Mouse (Mus musculus) CH12.LX (cell line): ENCODE measurements around the gene Uspl1. TPM values are rescaled to one million over a fixed set of nuclear protein-coding genes. Genes with fewer than 3 reads are reported as not detected.

Source experiments
- DNase-seq: peaks from one replicate; pipeline ENCODE4 v3.0.0-alpha.2; 2013; ENCODE audit errors: extremely low read depth
- H3K27ac ChIP-seq: 2 replicates; pipeline ENCODE4 v1.5.1; 2012; ENCODE audit warnings: low read depth, mild to moderate bottlenecking, control low read depth, moderate library complexity; ENCODE audit not compliant: insufficient read depth
- H3K27me3 ChIP-seq: replicated peaks from 2 replicates; pipeline ENCODE3; 2012; ENCODE audit warnings: inconsistent platforms
- H3K36me3 ChIP-seq, 2 experiments: replicated peaks in 1 of 2; 2 replicates each; pipeline versions ENCODE3 to v1.6.1; 2012; ENCODE audit warnings: inconsistent platforms in 1 of 2, low read length in 1 of 2, mild to moderate bottlenecking in 1 of 2, mixed read lengths in 1 of 2, moderate library complexity in 1 of 2; ENCODE audit not compliant: control insufficient read depth in 1 of 2, insufficient read depth in 1 of 2
- H3K4me1 ChIP-seq, 2 experiments: 2 replicates each; pipeline ENCODE4 v1.6.1; 2012; ENCODE audit warnings: inconsistent platforms in 1 of 2, moderate library complexity in 1 of 2; ENCODE audit not compliant: insufficient read depth in 2 of 2, control insufficient read depth in 1 of 2
- H3K4me2 ChIP-seq: 2 replicates; pipeline ENCODE4 v1.6.1; 2012; ENCODE audit warnings: low read depth, mild to moderate bottlenecking, control low read depth; ENCODE audit not compliant: poor library complexity, insufficient read depth, severe bottlenecking
- H3K4me3 ChIP-seq, 3 experiments: fragments of 150-350 bp in 1 of 3; sonication (generic) in 1 of 3; replicated peaks in 1 of 3; 2 replicates each; pipeline versions ENCODE3 to v1.5.1; 2011 to 2012; ENCODE audit warnings: low read depth in 2 of 3, low read length in 2 of 3, mild to moderate bottlenecking in 2 of 3, moderate library complexity in 2 of 3, control low read depth in 1 of 3, improper control_type of control experiment in 1 of 3, inconsistent platforms in 1 of 3, mixed read lengths in 1 of 3; ENCODE audit not compliant: poor library complexity in 1 of 3
- H3K79me2 ChIP-seq: replicated peaks from 2 replicates; pipeline ENCODE4 v1.6.1; 2012; ENCODE audit warnings: mild to moderate bottlenecking, moderate library complexity; ENCODE audit not compliant: control insufficient read depth, poor library complexity, insufficient read depth, severe bottlenecking; ENCODE audit errors: extremely low read depth
- H3K9ac ChIP-seq: 2 replicates; pipeline ENCODE4 v1.6.1; 2012; ENCODE audit warnings: low read depth, mild to moderate bottlenecking, control low read depth, moderate library complexity; ENCODE audit not compliant: insufficient read depth
- H3K9me3 ChIP-seq: replicated peaks from 2 replicates; pipeline ENCODE3; 2012; ENCODE audit warnings: low read length, inconsistent platforms, mixed read lengths
- CHD2 ChIP-seq: IDR thresholded peaks from 2 replicates; pipeline ENCODE4 v1.6.1; 2011; ENCODE audit warnings: low read length, improper control_type of control experiment
- CTCF ChIP-seq, 2 experiments: IDR thresholded peaks in 1 of 2; conservative IDR thresholded peaks in 1 of 2; 2 replicates each; pipeline ENCODE4 v1.5.1; 2011 to 2012; ENCODE audit warnings: low read depth in 2 of 2, low read length in 2 of 2, improper control_type of control experiment in 1 of 2, inconsistent platforms in 1 of 2, mild to moderate bottlenecking in 1 of 2, moderate library complexity in 1 of 2
- ELF1 ChIP-seq: IDR thresholded peaks from 2 replicates; pipeline ENCODE4 v1.6.1; 2014; ENCODE audit warnings: low read depth, mild to moderate bottlenecking, inconsistent platforms, low read length, improper control_type of control experiment
- EP300 ChIP-seq: IDR thresholded peaks from 2 replicates; pipeline ENCODE4 v1.6.1; 2011; ENCODE audit warnings: low read length, improper control_type of control experiment
- IRF4 ChIP-seq: IDR thresholded peaks from 2 replicates; pipeline ENCODE4 v1.6.1; 2014; ENCODE audit warnings: low read depth, mild to moderate bottlenecking, inconsistent platforms, low read length, improper control_type of control experiment
- KAT2A ChIP-seq: IDR thresholded peaks from 2 replicates; pipeline ENCODE4 v1.6.1; 2012; ENCODE audit warnings: low read length, improper control_type of control experiment, inconsistent platforms; ENCODE audit not compliant: insufficient replicate concordance
- MAZ ChIP-seq: IDR thresholded peaks from 2 replicates; pipeline ENCODE4 v1.6.1; 2012; ENCODE audit warnings: low read depth, mild to moderate bottlenecking, inconsistent platforms, low read length, improper control_type of control experiment, moderate library complexity
- MEF2A ChIP-seq: IDR thresholded peaks from 2 replicates; pipeline ENCODE4 v1.6.1; 2014; ENCODE audit warnings: low read depth, mild to moderate bottlenecking, inconsistent platforms, low read length, improper control_type of control experiment, borderline replicate concordance
- MXI1 ChIP-seq: IDR thresholded peaks from 2 replicates; pipeline ENCODE4 v1.6.1; 2011; ENCODE audit warnings: mild to moderate bottlenecking, low read depth, low read length, improper control_type of control experiment
- NRF1 ChIP-seq: IDR thresholded peaks from 2 replicates; pipeline ENCODE4 v1.6.1; 2014; ENCODE audit warnings: low read depth, mild to moderate bottlenecking, inconsistent platforms, low read length, improper control_type of control experiment, moderate library complexity
- PAX5 ChIP-seq: IDR thresholded peaks from 2 replicates; pipeline ENCODE4 v1.6.1; 2012; ENCODE audit warnings: low read length, inconsistent platforms, mixed read lengths
- RAD21 ChIP-seq: IDR thresholded peaks from 2 replicates; pipeline ENCODE4 v1.6.1; 2011; ENCODE audit warnings: low read depth, mild to moderate bottlenecking, low read length, improper control_type of control experiment, moderate library complexity
- SMC3 ChIP-seq: IDR thresholded peaks from 2 replicates; pipeline ENCODE4 v1.6.1; 2011; ENCODE audit warnings: low read depth, low read length, improper control_type of control experiment
- TBP ChIP-seq: conservative IDR thresholded peaks from 2 replicates; pipeline ENCODE4 v1.6.1; 2011; ENCODE audit warnings: low read depth, low read length, improper control_type of control experiment
- TCF12 ChIP-seq: IDR thresholded peaks from 2 replicates; pipeline ENCODE4 v1.6.1; 2014; ENCODE audit warnings: low read depth, mild to moderate bottlenecking, inconsistent platforms, low read length, improper control_type of control experiment
- UBTF ChIP-seq: IDR thresholded peaks from 2 replicates; pipeline ENCODE4 v1.6.1; 2012; ENCODE audit warnings: low read depth, mild to moderate bottlenecking, inconsistent platforms, low read length, improper control_type of control experiment, moderate library complexity
- ZKSCAN1 ChIP-seq: IDR thresholded peaks from 2 replicates; pipeline ENCODE4 v1.6.1; 2012; ENCODE audit warnings: low read depth, inconsistent platforms, low read length, improper control_type of control experiment, borderline replicate concordance
- ZMIZ1 ChIP-seq: IDR thresholded peaks from 2 replicates; pipeline ENCODE4 v1.6.1; 2012; ENCODE audit warnings: low read depth, mild to moderate bottlenecking, inconsistent platforms, low read length, improper control_type of control experiment
- dilution Hi-C: fragments of 300-500 bp; cut with MboI; formaldehyde crosslinking; loops from 2 replicates; pipeline ENCODE4 v1.14.3; 2020; ENCODE audit warnings: low sequenced_read_pairs; ENCODE audit not compliant: extremely low pct_unique_long_range_greater_than_20kb, extremely low pct_ligation_motif_present
- in situ Hi-C: fragments of 300-500 bp; cut with MboI; formaldehyde crosslinking; loops from 3 replicates; pipeline ENCODE4 v1.14.3; 2019; ENCODE audit warnings: low sequenced_read_pairs, low pct_ligation_motif_present, low pct_unique_long_range_greater_than_20kb, mixed read lengths
- polyA plus RNA-seq: library from polyadenylated mRNA; unstranded; fragments of >175 nt; gene quantifications from 2 replicates; pipeline ENCODE4 v1.2.1, GENCODE M21; 2012; ENCODE audit warnings: low read depth; ENCODE audit not compliant: insufficient read length
- total RNA-seq, 2 experiments: library from RNA; depleted of rRNA; stranded (reverse); fragments of 300-350 nt in 1 of 2; fragments of >200 nt in 1 of 2; gene quantifications; 2 replicates each; pipeline ENCODE4 v1.2.3; 2012 to 2014

Gene Uspl1
- total and polyA plus RNA-seq, 3 experiments: 37.9 to 41.6 (median 40.2) TPM

GRCm38 (mm10) chr5:149229619-149230339 lies 45.6 kb downstream of the Uspl1 start:
- Histone ChIP-seq H3K4me3 (peak overlapping the region; percentile 62 to 73 (median 65)), H3K4me1 (peaks cover 0 to 11% of the 10 kb centered on the region in 2 experiments; a peak in 1 of 4 replicates), H3K27me3 (no peaks in the 10 kb centered on the region), H3K27ac (no peak overlapping the region), H3K79me2 (no peaks in the 10 kb centered on the region), H3K9me3 (peaks cover 2% of the 10 kb centered on the region), H3K9ac (peak overlapping the region; percentile 64), H3K36me3 (no peaks in the 10 kb centered on the region), H3K4me2 (peak overlapping the region; percentile 59; the same call in 1 of the 2 replicates)
- in situ Hi-C loops: no loop called here
- 0 out of 2 replicates have a peak, but pooled peaks have one; percentile 13 for TF ChIP-seq CHD2
- no peak for TF ChIP-seq MEF2A
- no peak for DNase-seq
- dilution Hi-C loops: no loop called here

GRCm38 (mm10) chr5:149235002-149235401 lies 50.9 kb downstream of the Uspl1 start:
- dilution Hi-C loops: no loop called here
- Histone ChIP-seq H3K4me2 (no peak overlapping the region), H3K79me2 (no peaks in the 10 kb centered on the region), H3K9ac (no peak overlapping the region), H3K36me3 (no peaks in the 10 kb centered on the region), H3K27me3 (no peaks in the 10 kb centered on the region), H3K27ac (no peak overlapping the region), H3K9me3 (peaks cover 2% of the 10 kb centered on the region), H3K4me1 (peaks cover 0 to 6% of the 10 kb centered on the region in 2 experiments; a peak in 2 of 4 replicates), H3K4me3 (no peak overlapping the region)
- no peak for DNase-seq
- no peak for TF ChIP-seq SMC3
- no peak for TF ChIP-seq IRF4
- no peak for TF ChIP-seq EP300
- no peak for TF ChIP-seq KAT2A
- TF ChIP-seq MXI1: no peak
- TF ChIP-seq ZMIZ1: no peak
- no peak for TF ChIP-seq RAD21
- TF ChIP-seq TBP: no peak
- no peak for TF ChIP-seq MAZ
- no peak for TF ChIP-seq UBTF
- TF ChIP-seq ELF1: no peak
- TF ChIP-seq ZKSCAN1: no peak
- TF ChIP-seq PAX5: no peak
- TF ChIP-seq TCF12: no peak
- no peak for TF ChIP-seq CTCF (conservative IDR thresholded peaks at IDR 0.05 in 1 of 2, IDR thresholded peaks at IDR 0.05 in 1 of 2; ENCODE audit: low read depth in 2 of 2, low read length in 2 of 2)
- TF ChIP-seq NRF1: no peak
- in situ Hi-C loops: no loop called here
